Mouse (Mus musculus) heart, embryonic 13.5 days (tissue): ENCODE measurements at regions not wholly inside any gene's neighbourhood (a gene's known extent, or its start where the extent isn't known, plus 50 kb on each side); places are given as distances from the start of the nearest gene placed in this dataset.

Experiments used
- ATAC-seq: fragments of 200-750 bp; cut with Nextera tagmentation; 2 replicates; pipeline ENCODE4 v1.8.0; 2017; ENCODE audit warnings: moderate TSS enrichment; ENCODE audit not compliant: insufficient number of reproducible peaks, low FRiP score, low TSS enrichment; ENCODE audit errors: extremely low read depth
- H3K27ac ChIP-seq: fragments of 300-500 bp; sonication (generic); replicated peaks from 2 replicates; pipeline ENCODE4 v1.5.1; 2015; ENCODE audit warnings: moderate library complexity, mild to moderate bottlenecking, inconsistent platforms
- H3K27me3 ChIP-seq: fragments of 300-500 bp; sonication (generic); replicated peaks from 2 replicates; pipeline ENCODE4 v1.6.1; 2015; ENCODE audit warnings: mild to moderate bottlenecking, inconsistent platforms
- H3K36me3 ChIP-seq: fragments of 300-500 bp; sonication (generic); 2 replicates; pipeline ENCODE4 v1.6.1; 2015; ENCODE audit warnings: mild to moderate bottlenecking, inconsistent platforms
- H3K4me1 ChIP-seq: fragments of 300-500 bp; sonication (generic); 2 replicates; pipeline ENCODE4 v1.6.1; 2015; ENCODE audit warnings: inconsistent platforms
- H3K4me2 ChIP-seq: fragments of 300-500 bp; sonication (generic); 2 replicates; pipeline ENCODE4 v1.6.1; 2015; ENCODE audit warnings: inconsistent platforms, mild to moderate bottlenecking, moderate library complexity
- H3K4me3 ChIP-seq: fragments of 300-500 bp; sonication (generic); 2 replicates; pipeline ENCODE4 v1.5.1; 2015; ENCODE audit warnings: moderate library complexity, mild to moderate bottlenecking, inconsistent platforms
- H3K9ac ChIP-seq: fragments of 300-500 bp; sonication (generic); 2 replicates; pipeline ENCODE4 v1.6.1; 2015; ENCODE audit warnings: inconsistent platforms, mild to moderate bottlenecking, moderate library complexity
- H3K9me3 ChIP-seq: fragments of 300-500 bp; sonication (generic); 2 replicates; pipeline ENCODE4 v1.6.1; 2016; ENCODE audit warnings: inconsistent platforms
- WGBS: fragments of 180-500 bp; shearing (Covaris S2); methylation state at CpG from one replicate; pipeline ENCODE4 v1.1.7; 2015; ENCODE audit warnings: mixed read lengths; 5-methylcytosine and 5-hydroxymethylcytosine counted together

GRCm38 (mm10) chr2:28325502-28325901 is 121.1 kb upstream of the Ppp1r26 start:
- ATAC-seq: no peak
- Histone ChIP-seq H3K4me2 (no peak overlapping the region), H3K36me3 (no peaks in the 10 kb centered on the region), H3K27me3 (peaks cover 27% of the 10 kb centered on the region), H3K9me3 (no peaks in the 10 kb centered on the region), H3K4me3 (no peak overlapping the region), H3K9ac (no peak overlapping the region), H3K4me1 (no peaks in the 10 kb centered on the region), H3K27ac (no peak overlapping the region)
- WGBS: 58% methylated on average over 11 of the region's 11 CpGs

- Histone ChIP-seq H3K4me3 (no peak overlapping the region), H3K4me1 (no peaks in the 10 kb centered on the region), H3K27me3 (peaks cover 27% of the 10 kb centered on the region), H3K27ac (no peak overlapping the region), H3K36me3 (no peaks in the 10 kb centered on the region), H3K9ac (no peak overlapping the region), H3K4me2 (no peak overlapping the region), H3K9me3 (no peaks in the 10 kb centered on the region)
- no peak for ATAC-seq
- 79% methylated on average over 6 of the region's 6 CpGs for WGBS
Measured at GRCm38 (mm10) chr2:28326056-28326455, 120.5 kb upstream of the Ppp1r26 start.

GRCm38 (mm10) chr2:28326682-28327081 is 119.9 kb upstream of the Ppp1r26 start:
- Histone ChIP-seq H3K36me3 (no peaks in the 10 kb centered on the region), H3K4me3 (no peak overlapping the region), H3K4me1 (no peaks in the 10 kb centered on the region), H3K9ac (no peak overlapping the region), H3K9me3 (no peaks in the 10 kb centered on the region), H3K27me3 (peaks cover 26% of the 10 kb centered on the region), H3K4me2 (no peak overlapping the region), H3K27ac (no peak overlapping the region)
- ATAC-seq: no peak
- 74% methylated on average over 3 of the region's 3 CpGs for WGBS

GRCm38 (mm10) chr2:28329130-28329529 is 117.5 kb upstream of the Ppp1r26 start:
- H3K9me3 ChIP-seq: no peaks in the 10 kb centered on the region
- peaks cover 14% of the 10 kb centered on the region; the same call in 1 of the 2 replicates for H3K27me3 ChIP-seq
- no peaks in the 10 kb centered on the region for H3K36me3 ChIP-seq
- no peak overlapping the region for H3K4me3 ChIP-seq
- H3K4me2 ChIP-seq: no peak overlapping the region
- WGBS: 91% methylated on average over 5 of the region's 5 CpGs
- no peaks in the 10 kb centered on the region for H3K4me1 ChIP-seq
- no peak overlapping the region for H3K9ac ChIP-seq
- no peak overlapping the region for H3K27ac ChIP-seq
- no peak for ATAC-seq

GRCm38 (mm10) chr2:28335141-28335789 is 111.3 kb upstream of the Ppp1r26 start:
- no peak overlapping the region for H3K4me2 ChIP-seq
- H3K9me3 ChIP-seq: no peaks in the 10 kb centered on the region
- H3K4me1 ChIP-seq: no peaks in the 10 kb centered on the region
- peaks cover 13% of the 10 kb centered on the region; the same call in 1 of the 2 replicates for H3K27me3 ChIP-seq
- no peak overlapping the region for H3K4me3 ChIP-seq
- no peak overlapping the region for H3K27ac ChIP-seq
- H3K9ac ChIP-seq: no peak overlapping the region
- WGBS: 49% methylated on average over 9 of the region's 9 CpGs
- no peak for ATAC-seq
- no peaks in the 10 kb centered on the region for H3K36me3 ChIP-seq

GRCm38 (mm10) chr2:28335810-28336209 is 110.8 kb upstream of the Ppp1r26 start:
- H3K36me3 ChIP-seq: no peaks in the 10 kb centered on the region
- no peak for ATAC-seq
- 60% methylated on average over 3 of the region's 3 CpGs for WGBS
- H3K27ac ChIP-seq: no peak overlapping the region
- H3K9me3 ChIP-seq: no peaks in the 10 kb centered on the region
- H3K4me1 ChIP-seq: no peaks in the 10 kb centered on the region
- H3K4me3 ChIP-seq: no peak overlapping the region
- peaks cover 13% of the 10 kb centered on the region; the same call in 1 of the 2 replicates for H3K27me3 ChIP-seq
- H3K4me2 ChIP-seq: no peak overlapping the region
- no peak overlapping the region for H3K9ac ChIP-seq

GRCm38 (mm10) chr2:28336349-28337309 is 110.0 kb upstream of the Ppp1r26 start:
- WGBS: 73% methylated on average over 17 of the region's 17 CpGs
- no peaks in the 10 kb centered on the region for H3K36me3 ChIP-seq
- H3K9me3 ChIP-seq: no peaks in the 10 kb centered on the region
- no peak overlapping the region for H3K9ac ChIP-seq
- no peak overlapping the region for H3K27ac ChIP-seq
- H3K4me3 ChIP-seq: no peak overlapping the region
- H3K4me2 ChIP-seq: no peak overlapping the region
- ATAC-seq: no peak
- H3K27me3 ChIP-seq: peaks cover 13% of the 10 kb centered on the region; the same call in 1 of the 2 replicates
- H3K4me1 ChIP-seq: no peaks in the 10 kb centered on the region

GRCm38 (mm10) chr2:28337561-28337960 is 109.0 kb upstream of the Ppp1r26 start:
- H3K4me1 ChIP-seq: no peaks in the 10 kb centered on the region
- H3K27me3 ChIP-seq: peaks cover 10% of the 10 kb centered on the region; the same call in 1 of the 2 replicates
- H3K27ac ChIP-seq: no peak overlapping the region
- ATAC-seq: no peak
- H3K4me3 ChIP-seq: no peak overlapping the region
- no peaks in the 10 kb centered on the region for H3K36me3 ChIP-seq
- no peak overlapping the region for H3K4me2 ChIP-seq
- H3K9ac ChIP-seq: no peak overlapping the region
- no peaks in the 10 kb centered on the region for H3K9me3 ChIP-seq
- WGBS: 73% methylated on average over 5 of the region's 5 CpGs

GRCm38 (mm10) chr2:28341304-28341703 is 105.3 kb upstream of the Ppp1r26 start:
- Histone ChIP-seq H3K27ac (no peak overlapping the region), H3K4me1 (no peaks in the 10 kb centered on the region), H3K4me2 (no peak overlapping the region), H3K4me3 (no peak overlapping the region), H3K9ac (no peak overlapping the region), H3K9me3 (no peaks in the 10 kb centered on the region), H3K36me3 (no peaks in the 10 kb centered on the region), H3K27me3 (peaks cover 10% of the 10 kb centered on the region; the same call in 1 of the 2 replicates)
- WGBS: 83% methylated on average over 2 of the region's 2 CpGs
- ATAC-seq: no peak

- ATAC-seq: no peak
- H3K27ac ChIP-seq: no peak overlapping the region
- no peak overlapping the region for H3K4me3 ChIP-seq
- no peak overlapping the region for H3K4me2 ChIP-seq
- no peak overlapping the region for H3K9ac ChIP-seq
- 54% methylated on average over 4 of the region's 4 CpGs for WGBS
- no peaks in the 10 kb centered on the region for H3K27me3 ChIP-seq
- no peaks in the 10 kb centered on the region for H3K9me3 ChIP-seq
- no peaks in the 10 kb centered on the region for H3K4me1 ChIP-seq
- no peaks in the 10 kb centered on the region for H3K36me3 ChIP-seq
Measured at GRCm38 (mm10) chr2:28348453-28348852, 98.1 kb upstream of the Ppp1r26 start.

- Histone ChIP-seq H3K27me3 (no peaks in the 10 kb centered on the region), H3K36me3 (no peaks in the 10 kb centered on the region), H3K4me1 (no peaks in the 10 kb centered on the region), H3K9me3 (no peaks in the 10 kb centered on the region), H3K4me3 (no peak overlapping the region), H3K9ac (no peak overlapping the region), H3K27ac (no peak overlapping the region), H3K4me2 (no peak overlapping the region)
- 77% methylated on average over 8 of the region's 8 CpGs for WGBS
- ATAC-seq: no peak
Measured at GRCm38 (mm10) chr2:28349911-28350310, 96.7 kb upstream of the Ppp1r26 start.
